Mouse (Mus musculus): ENCODE data around the gene Syn3.

DNA sequence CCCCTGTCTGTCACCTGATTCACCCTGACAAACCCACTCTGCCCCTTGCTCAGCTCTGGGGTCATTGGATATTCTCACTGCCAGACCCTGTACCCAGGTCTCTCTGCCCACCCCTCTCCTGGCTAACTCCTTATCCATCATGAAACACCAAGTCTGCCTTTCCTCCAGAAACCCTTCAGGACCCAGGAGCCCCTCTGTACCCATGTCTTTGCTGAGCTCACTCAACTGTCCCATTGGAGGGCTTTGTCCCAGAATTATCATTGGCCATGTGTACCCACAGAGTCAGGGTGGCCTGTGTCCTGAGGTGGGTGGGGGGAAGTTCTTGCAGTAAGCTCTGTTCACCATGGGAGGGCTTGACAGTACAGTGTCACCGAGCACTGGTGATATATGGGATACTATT lies 433.0 kb downstream of the Syn3 start:
- no peak for TF ChIP-seq CTCF (IDR thresholded peaks at IDR 0.05; ENCODE audit: low read depth)
- no peak for TF ChIP-seq EP300 (IDR thresholded peaks at IDR 0.05; ENCODE audit: low read depth)
